Mouse (Mus musculus): ENCODE measurements around the gene Il1f10. TPM values are rescaled to one million over a fixed set of nuclear protein-coding genes. Genes with fewer than 3 reads are reported as not detected.

Il1f10 gene
- polyA plus RNA-seq, 1 experiment from 2014 or later, result not detected

Other genes starting within 250 kb of the Il1f10 start
- 22.4 to 33.9 TPM (median 27.2 TPM) in 3 replicates for gene Hnmt, start 241.8 kb upstream of the Il1f10 start, polyA plus RNA-seq (2018)
- not detected in 3 replicates for gene Tbpl2, start 194.6 kb upstream of the Il1f10 start, polyA plus RNA-seq (2018)
- not detected in 3 replicates for gene Il1f8, start 138.0 kb upstream of the Il1f10 start, polyA plus RNA-seq (2018)
- gene Il1f9, start 104.7 kb upstream of the Il1f10 start, polyA plus RNA-seq (2018), result 0.20 to 0.42 TPM in 2 of 3 replicates, not detected in the other
- not detected in 3 replicates for gene Il1f6, start 75.8 kb upstream of the Il1f10 start, polyA plus RNA-seq (2018)
- gene Il1f5, start 14.2 kb upstream of the Il1f10 start, polyA plus RNA-seq (2018), result not detected in 3 replicates
- gene Il1rn, start 45.7 kb downstream of the Il1f10 start, polyA plus RNA-seq (2018), result 61.2 to 130 TPM (median 113 TPM) in 3 replicates
- 26.6 to 56.4 TPM (median 37.3 TPM) in 3 replicates for gene Psd4, start 76.4 kb downstream of the Il1f10 start, polyA plus RNA-seq (2018)
- not detected in 3 replicates for gene Pax8, start 184.4 kb downstream of the Il1f10 start, polyA plus RNA-seq (2018)